Mouse (Mus musculus) natural killer cell, adult 2 months (primary cell): ENCODE data around the gene Agbl2.
"Not testable (repeated sequence)": the region's sequence is repeated elsewhere in the genome, so short reads cannot be mapped to it uniquely, and the experiment has no call there.

Source experiments
- DNase-seq, 2 experiments: peaks; one replicate each; pipeline ENCODE4 v3.0.0; 2022; ENCODE audit warnings: low spot score in 2 of 2

Gene Agbl2

DNA sequence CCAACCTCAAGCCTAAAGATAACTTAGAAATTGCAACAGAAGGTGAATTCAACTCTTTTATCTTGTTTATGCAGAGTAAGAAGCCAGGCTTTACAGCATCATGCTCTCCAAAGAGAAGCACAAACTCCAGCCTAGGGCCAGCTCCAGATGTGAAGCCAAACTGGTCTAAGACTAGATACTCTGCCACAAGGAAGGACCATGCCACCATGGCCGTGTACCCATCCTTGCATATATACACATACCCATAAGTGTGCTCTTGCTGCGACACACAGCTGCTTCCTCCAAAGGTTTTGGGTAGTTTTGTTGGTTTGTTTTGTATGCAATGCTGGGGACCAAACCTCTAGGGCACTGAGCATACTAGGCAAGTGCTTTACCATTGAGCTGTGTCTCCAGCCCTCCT, 32.7 kb downstream of the Agbl2 start:
- no peak for DNase-seq

- no peak for DNase-seq
Measured at GRCm38 (mm10) chr2:90816144-90816543, 33.6 kb downstream of the Agbl2 start.

GRCm38 (mm10) chr2:90818710-90819109, 36.2 kb downstream of the Agbl2 start:
- DNase-seq: no peak

DNA sequence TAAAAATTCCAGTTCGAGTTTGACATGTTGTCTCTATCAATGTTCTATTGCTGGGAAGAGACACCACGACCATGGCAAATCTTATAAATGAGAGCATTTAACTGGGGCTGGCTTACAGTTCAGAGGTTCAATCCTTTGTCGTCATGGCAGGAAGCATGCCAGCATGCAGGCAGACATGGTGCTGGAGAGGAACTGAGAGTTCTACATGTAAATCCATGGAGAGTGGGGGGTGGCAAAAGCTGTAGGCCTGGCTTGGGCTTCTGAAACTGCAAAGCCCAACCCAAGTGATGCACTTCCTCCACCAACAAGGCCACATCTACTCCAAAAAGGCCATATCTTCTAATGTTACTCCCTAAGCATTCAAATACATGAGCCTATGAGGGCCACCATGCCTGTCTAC, 38.4 kb downstream of the Agbl2 start:
- no peak for DNase-seq

DNA sequence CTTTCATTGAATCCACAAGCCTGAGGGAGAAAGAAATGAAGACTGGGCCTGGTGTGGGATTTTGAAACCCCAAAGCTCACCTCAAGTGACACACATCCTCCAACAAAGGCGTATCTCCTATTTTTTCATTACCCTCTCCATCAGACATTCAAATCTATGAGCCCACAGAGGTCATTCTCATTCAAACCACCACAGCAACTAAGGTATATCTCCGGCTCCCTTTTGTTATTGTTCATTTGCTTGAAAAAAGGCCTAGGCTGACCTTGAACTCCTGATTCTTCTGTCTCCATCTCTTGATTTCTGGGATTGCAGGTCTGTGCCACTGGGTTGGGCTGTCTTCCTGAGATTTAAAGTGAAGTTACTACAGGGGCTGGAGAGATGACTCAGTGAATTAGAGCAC, 40.5 kb downstream of the Agbl2 start:
- no peak for DNase-seq

- no peak for DNase-seq
Measured at GRCm38 (mm10) chr2:90823781-90824180, 41.3 kb downstream of the Agbl2 start.

DNA sequence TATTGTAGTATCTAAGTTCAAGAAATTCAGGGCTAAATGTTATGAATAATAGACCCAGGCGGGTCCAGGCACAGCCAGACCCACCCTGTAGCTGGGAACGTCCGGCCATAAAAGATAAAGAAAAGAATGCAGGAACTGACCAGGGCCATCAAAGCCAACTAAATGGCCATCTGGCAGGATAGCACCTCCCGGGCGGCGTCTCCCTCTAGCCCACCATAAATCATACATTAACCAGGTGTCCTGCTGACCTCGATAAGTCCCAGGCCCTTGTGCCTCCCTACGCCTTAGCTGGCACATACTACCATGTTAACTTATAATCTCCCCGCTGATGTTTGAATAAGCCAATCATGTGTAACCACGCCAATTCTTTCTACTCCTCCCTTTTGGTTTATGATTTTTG, 42.0 kb downstream of the Agbl2 start:
- DNase-seq: not testable (repeated sequence)

DNA sequence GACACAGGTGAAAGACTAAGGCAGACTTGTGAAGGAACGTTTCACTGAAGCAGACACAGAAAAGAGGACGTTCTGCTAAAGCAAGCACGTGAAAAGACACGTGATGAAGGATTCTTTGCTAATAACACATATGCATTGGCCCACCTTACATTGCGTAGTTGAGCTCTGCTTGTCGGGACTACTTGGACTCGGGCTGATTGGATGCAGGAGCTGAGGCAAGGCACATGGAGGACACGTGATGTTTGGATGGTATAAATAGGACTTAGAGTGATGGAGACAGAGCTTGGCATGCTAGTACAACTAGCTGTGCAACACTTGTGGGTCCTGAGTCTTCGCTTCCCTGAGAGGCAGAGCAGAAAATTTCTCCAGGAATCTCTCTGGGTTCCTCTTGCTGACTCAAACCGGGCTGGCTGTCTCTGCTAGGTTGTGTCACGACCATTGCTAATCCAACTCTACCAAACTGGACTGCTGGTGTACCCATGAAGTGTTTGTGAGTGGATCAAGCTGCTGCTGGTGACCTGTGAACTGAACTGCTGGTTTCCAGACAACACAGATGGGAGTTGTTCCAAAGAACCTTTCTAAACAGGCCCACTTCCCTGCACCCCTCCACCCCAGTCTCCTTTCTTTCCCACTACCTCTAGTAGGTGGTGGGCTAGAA, 43.1 kb downstream of the Agbl2 start:
- DNase-seq: no peak

GRCm38 (mm10) chr2:90828739-90829138, 46.2 kb downstream of the Agbl2 start:
- DNase-seq: no peak

GRCm38 (mm10) chr2:90833502-90833901, 51.0 kb downstream of the Agbl2 start:
- no peak for DNase-seq

DNA sequence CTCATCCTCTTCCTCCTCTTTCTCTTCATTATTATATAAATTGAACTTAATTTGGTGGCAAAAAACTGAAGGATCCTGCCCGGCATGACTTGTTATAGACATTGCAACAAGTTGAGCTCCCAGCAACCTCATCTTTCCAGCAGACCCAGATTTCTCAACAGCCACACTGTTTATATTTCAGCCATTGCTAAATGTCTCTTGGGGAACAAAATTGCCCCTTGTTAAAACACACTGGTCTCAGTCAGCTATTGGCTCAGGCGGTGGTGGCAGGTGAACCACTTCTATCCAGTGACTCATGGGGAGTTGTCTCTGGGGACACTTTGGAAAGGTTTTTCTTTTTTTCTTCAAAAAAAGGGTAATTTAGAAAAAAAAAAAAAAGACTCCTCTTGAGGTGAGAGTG, 56.1 kb downstream of the Agbl2 start:
- no peak for DNase-seq

- DNase-seq: no peak
Measured at GRCm38 (mm10) chr2:90843666-90844065, 61.1 kb downstream of the Agbl2 start.

DNA sequence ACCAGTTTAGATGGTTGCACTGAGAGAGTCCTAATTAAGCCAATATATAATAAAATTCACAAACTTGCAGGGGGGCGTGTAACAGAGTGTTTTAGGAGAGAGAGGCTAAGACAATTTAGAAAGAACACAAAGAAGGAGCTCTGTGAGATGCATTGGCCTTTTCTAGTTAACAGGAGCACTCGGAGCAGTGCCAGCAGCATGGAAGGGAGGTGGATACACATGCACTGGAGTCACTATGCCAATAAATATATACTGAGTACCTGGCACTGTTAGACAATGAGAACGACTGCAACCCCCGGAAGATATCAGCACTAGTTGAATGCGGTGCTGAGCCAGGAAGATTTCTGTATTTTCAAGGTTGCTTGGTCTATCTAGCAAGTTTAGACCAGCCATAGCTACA, 61.7 kb downstream of the Agbl2 start:
- no peak for DNase-seq

DNA sequence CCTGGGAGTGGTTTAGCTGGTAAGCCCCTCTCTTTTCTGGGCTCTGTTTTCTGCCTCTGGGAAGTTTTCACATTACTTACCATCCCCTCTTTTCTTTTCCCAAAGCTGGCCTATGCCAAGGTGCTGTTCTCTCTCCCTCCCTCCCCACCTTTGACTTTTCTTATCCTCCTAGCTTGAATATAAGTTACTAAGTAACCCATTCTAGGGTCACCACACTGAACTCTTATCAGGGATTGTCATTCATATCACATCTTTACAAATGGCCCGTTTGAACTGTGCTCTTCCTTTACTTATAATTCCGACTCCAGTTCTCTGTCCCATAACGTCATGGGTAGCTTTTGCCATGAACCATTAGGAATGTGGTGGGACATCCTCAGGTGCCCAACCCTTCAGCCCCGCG, 62.7 kb downstream of the Agbl2 start:
- no peak for DNase-seq

GRCm38 (mm10) chr2:90846171-90846570, 63.6 kb downstream of the Agbl2 start:
- no peak for DNase-seq

GRCm38 (mm10) chr2:90846597-90846954, 64.0 kb downstream of the Agbl2 start:
- no peak for DNase-seq

DNA sequence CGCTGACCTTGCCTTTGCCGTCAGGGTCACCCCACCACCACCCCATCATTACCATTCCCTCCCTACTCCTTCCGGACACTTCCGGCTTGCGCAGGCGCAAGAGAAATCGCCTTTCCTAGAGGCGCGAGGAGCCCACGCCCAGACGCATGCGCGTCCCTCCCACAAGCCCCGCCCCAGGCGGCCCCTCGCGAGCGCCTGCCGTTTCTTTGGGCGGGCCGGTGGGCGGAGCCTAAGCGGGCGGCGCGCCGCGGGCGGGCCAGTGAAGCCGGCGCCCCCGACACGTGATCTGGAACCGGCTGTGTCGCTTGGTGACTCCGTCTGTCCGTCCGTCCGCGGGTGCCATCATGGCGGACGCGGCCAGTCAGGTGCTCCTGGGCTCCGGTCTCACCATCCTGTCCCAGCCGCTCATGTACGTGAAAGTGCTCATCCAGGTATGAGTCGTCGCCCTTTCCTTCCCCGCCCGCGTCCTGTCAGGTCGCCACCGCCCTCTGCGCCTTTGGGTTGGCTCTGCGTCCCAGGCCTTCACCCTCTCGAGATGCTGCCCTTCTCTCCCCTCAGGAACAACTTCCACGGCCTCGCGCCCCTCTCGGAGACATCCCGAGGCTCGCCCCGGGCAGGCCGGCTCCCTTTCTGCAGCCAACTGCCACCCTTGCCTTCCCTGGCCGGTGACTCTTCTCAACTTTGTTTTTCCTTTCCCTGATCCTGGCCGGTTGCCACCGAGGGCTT, 64.6 kb downstream of the Agbl2 start, which contains the start of gene Mtch2:
Gene Mtch2 (plus strand): TSS at position 201 of the 726 bp plus-strand sequence.
- peak; percentile 97 to 98 for DNase-seq

DNA sequence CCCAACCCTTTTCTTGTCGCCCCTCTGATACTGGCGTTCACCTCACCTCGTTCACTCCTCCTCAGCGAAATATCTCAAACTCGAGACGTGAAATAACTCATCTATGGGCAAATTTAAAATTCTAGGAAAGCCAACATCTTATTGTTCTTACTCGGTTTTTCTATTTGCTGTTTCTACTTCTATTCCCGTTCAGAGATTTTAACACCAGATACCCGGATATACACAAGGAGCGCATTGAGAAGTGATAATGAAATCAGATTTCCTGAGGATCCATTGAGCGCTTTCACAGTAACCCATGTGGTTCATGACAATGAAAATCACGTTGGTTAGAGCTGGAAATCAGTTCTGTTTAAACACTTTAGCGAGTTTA, 65.1 kb downstream of the Agbl2 start:
- no peak for DNase-seq

DNA sequence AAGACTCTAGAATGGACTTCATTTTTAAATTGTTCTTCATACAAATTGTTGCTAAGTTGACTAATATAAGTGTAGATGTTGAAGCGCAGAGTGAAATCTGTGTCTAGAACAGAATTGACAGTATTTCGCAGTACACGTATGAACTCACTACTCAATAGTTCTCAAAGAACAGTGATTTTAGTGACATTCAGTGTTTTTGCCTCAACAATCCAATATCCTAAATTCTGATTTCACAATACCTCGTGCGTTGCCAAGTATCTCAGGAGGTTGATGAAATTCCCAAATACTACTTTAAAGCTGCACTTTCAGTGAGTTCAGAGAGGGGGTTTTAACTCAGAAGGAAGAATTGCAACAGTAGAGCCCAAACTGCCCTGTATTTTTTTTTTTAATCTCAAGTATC, 65.8 kb downstream of the Agbl2 start:
- no peak for DNase-seq

DNA sequence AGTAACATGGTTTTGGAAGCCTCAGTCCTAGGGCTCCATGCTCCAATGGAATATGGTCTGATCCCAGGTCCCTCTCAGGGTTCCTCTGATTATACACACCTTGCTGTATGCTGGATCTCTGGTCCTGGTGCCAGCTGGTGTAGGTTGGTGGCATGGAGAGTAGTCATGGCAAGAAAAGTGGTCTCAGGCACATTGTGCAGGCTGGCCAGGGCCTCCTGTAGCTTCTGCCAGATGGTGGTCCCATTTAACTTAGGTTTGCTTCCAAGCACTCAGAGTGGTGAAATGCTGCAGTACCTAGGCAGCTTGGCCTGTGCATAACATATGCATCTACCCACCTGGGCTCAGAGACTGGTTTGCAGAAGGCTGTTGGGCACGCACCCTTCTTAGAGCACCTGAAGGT, 67.9 kb downstream of the Agbl2 start:
- no peak for DNase-seq

- DNase-seq: no peak
Measured at GRCm38 (mm10) chr2:90861486-90861885, 79.0 kb downstream of the Agbl2 start.

- DNase-seq: no peak
Measured at GRCm38 (mm10) chr2:90864184-90864583, 81.7 kb downstream of the Agbl2 start.

GRCm38 (mm10) chr2:90866524-90866923, 84.0 kb downstream of the Agbl2 start:
- DNase-seq: peak; percentile 55 to 72

DNA sequence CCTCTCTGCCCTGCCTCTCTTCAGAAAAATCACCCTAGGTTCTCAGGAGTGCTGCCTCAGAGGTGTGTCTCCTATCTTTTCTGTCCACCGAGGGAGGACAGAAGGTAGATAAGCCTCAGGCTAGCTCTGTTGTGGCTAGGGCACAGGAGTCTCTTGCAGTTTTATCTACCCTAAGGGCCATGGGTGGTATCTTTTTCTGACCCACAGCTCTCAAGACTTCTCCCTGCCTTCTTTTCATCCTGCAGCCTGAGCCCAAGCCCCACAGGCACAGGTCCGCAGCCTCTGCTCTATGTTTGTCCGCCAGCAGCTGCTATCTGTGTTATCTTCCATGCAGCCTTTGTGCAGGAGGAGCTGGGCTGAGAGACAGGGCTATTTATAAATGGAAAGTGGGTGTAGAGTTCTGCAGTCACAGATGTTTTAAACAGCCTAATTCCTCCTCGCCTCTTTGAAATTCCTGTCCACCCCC, 87.6 kb downstream of the Agbl2 start:
- no peak for DNase-seq
